Mouse (Mus musculus): Measurements from ENCODE around the gene Apol11b. TPM values are rescaled to one million over a fixed set of nuclear protein-coding genes. Genes with fewer than 3 reads are reported as not detected.
"Not testable (repeated sequence)": the region's sequence is repeated elsewhere in the genome, so short reads cannot be mapped to it uniquely, and the experiment has no call there.

Gene Apol11b
- 0.08 TPM in 1 of 2 replicates, not detected in the other for polyA plus RNA-seq (2015; fragmentation: Nextera tagmentation; extraction: Ambion mirVana)

DNA sequence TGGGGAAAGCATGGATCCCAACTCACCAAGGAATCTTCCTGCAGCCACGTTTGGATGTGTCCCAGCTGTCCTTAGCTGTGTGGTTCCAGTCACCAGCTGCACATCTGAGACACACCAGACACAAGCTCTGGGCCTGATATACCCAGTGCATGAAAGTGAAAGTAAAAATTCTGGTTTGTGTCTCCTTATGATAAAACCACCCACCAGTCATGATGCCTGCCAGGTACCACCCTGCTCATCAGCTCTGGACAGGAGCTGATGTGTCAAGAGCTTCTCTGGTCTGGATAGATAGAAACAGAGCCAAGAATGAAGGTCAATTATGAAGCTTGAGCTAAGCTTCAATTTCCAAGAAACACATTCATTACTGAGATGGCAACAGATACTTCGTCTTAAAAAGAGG, at the start of gene Apol11b:
TSS of gene Apol11b (minus strand) at position 111 of the 400 bp plus-strand sequence.
- not testable (repeated sequence) for H3K9me3 ChIP-seq; ATAC-seq (ENCODE audit: low FRiP score, low read depth); H3K4me1 ChIP-seq; H3K9ac ChIP-seq; H3K27ac ChIP-seq; H3K36me3 ChIP-seq; H3K27me3 ChIP-seq; H3K4me3 ChIP-seq; H3K4me2 ChIP-seq (replicated peaks)
- 67% methylated on average over 2 of the region's 2 CpGs for WGBS

DNA sequence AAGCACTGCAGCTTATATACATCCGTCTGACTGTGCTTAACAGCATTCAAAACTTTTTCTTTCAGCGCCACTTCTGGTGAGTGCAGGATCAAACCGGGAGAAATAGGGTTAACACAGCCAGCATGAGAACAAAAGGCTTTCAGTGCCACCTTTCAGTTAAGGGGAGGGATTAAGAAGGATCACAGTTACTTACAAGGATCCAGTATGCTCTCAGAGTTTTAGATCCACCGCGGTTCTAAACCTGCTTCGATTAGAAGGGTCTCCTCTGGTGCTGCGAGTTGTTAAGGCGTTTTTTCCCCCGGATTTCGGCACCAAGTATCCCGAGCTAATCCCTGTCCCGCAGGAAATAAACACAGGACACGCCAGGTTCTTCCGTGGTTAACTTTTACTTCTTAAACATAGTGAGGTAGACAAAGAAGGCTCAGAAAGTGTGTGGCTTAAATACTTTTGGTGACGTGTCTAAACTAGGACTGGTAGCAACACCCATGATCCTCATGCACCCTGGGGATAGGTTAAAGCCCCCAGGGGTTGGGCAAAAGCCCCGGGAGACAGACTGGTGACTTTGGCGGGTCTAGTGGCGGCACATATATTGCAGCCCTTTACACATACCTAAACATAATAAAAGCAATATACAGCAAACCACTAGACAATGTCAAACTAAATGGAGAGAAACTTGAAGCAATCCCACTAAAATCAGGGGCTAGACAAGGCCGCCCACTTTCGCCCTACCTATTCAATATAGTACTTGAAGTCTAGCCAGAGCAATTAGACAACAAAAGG, 48.6 kb upstream of the Apol11b start:
- H3K36me3 ChIP-seq; H3K27ac ChIP-seq; H3K4me1 ChIP-seq; H3K27me3 ChIP-seq; H3K9me3 ChIP-seq; ATAC-seq (ENCODE audit: low FRiP score, low read depth): not testable (repeated sequence)
- Histone ChIP-seq H3K4me3 (peak overlapping the region; percentile 33), H3K9ac (peak overlapping the region; percentile 45; the same call in 1 of the 2 replicates), H3K4me2 (replicated peaks) (peak overlapping the region; percentile 59)
- 7% methylated on average over 19 of the region's 20 CpGs for WGBS

DNA sequence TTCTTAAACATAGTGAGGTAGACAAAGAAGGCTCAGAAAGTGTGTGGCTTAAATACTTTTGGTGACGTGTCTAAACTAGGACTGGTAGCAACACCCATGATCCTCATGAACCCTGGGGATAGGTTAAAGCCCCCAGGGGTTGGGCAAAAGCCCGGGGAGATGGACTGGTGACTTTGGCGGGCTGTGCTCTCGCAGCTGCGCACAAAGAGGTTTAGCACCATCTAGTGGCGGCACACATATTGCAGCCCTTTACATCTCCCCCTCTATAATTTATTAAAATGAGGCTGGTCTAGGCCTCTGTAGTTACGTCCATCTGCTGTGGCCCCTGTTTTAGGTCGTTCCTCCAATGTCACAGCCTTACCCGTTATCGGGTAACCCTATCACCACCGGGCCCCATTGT, 40.9 kb upstream of the Apol11b start:
- WGBS, result 25% methylated on average over 11 of the region's 11 CpGs
- H3K27me3 ChIP-seq; H3K4me3 ChIP-seq; H3K36me3 ChIP-seq; H3K9me3 ChIP-seq; H3K4me2 ChIP-seq (replicated peaks); H3K4me1 ChIP-seq; H3K9ac ChIP-seq; H3K27ac ChIP-seq; ATAC-seq (ENCODE audit: low FRiP score, low read depth): not testable (repeated sequence)

DNA sequence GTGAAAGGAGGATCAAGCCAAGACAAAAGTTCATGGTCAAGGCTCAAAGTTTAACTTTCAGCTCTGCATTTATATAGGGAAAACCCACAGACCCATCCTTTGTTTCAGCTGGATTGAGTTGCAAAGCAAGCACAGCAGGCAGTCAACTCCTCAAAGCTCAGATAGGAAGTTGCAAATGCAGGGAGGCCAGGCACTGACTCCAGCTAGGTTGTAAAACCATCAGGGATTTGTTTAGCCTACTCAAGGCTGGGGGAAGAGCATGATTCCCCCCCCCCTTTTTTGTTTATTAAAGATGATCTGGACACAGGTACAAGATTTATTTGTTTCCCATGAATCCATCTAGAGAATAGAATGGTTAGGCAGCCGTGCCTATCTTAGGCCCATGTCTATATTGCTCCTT, 31.0 kb upstream of the Apol11b start:
- 78% methylated on average over 1 of the region's 1 CpGs for WGBS
- H3K27me3 ChIP-seq; H3K4me1 ChIP-seq; H3K36me3 ChIP-seq; ATAC-seq (ENCODE audit: low FRiP score, low read depth); H3K9ac ChIP-seq; H3K9me3 ChIP-seq; H3K4me2 ChIP-seq (replicated peaks); H3K27ac ChIP-seq; H3K4me3 ChIP-seq: not testable (repeated sequence)

DNA sequence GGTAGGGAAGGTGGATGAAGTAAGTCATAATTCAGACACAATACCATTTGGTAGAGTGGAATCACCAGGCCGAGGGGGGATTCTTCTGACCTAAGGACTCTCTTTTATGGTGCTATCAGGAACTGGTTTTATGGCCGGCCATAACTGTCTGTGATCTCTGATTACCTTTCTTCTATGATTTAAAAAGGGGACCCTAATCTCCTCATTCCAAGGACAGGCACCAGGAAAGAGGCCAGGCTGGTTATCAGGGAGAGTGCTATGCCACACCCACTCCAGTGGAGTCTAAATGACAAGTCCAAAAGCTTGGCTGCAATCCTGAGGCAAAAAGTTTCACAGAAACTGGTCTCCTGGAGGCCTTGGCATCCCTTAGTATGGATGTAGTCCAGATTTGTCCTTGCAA, 18.8 kb upstream of the Apol11b start:
- H3K9ac ChIP-seq; ATAC-seq (ENCODE audit: low FRiP score, low read depth); H3K4me3 ChIP-seq; H3K27ac ChIP-seq; H3K4me1 ChIP-seq; H3K9me3 ChIP-seq; H3K36me3 ChIP-seq; H3K27me3 ChIP-seq; H3K4me2 ChIP-seq (replicated peaks): not testable (repeated sequence)
- WGBS, result 25% methylated on average over 2 of the region's 2 CpGs

DNA sequence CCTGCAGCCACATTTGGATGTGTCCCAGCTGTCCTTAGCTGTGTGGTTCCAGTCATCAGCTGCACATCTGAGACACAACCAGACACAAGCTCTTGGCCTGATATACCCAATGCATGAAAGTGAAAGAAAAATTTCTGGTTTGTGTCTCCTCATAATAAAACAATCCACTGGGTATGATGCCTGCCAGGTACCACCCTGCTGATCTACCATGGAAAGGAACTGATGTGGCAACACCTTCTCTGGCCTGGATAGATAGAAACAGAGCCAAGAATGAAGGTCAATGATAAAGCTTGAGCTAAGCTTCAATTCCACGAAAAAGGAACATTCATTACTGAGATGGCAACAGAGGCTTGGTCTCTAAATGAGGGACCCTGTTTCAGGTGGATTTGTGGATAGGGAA, 16.7 kb upstream of the Apol11b start:
- 68% methylated on average over 1 of the region's 1 CpGs for WGBS
- not testable (repeated sequence) for H3K36me3 ChIP-seq; ATAC-seq (ENCODE audit: low FRiP score, low read depth); H3K4me2 ChIP-seq (replicated peaks); H3K4me3 ChIP-seq; H3K9ac ChIP-seq; H3K27me3 ChIP-seq; H3K4me1 ChIP-seq; H3K9me3 ChIP-seq; H3K27ac ChIP-seq

DNA sequence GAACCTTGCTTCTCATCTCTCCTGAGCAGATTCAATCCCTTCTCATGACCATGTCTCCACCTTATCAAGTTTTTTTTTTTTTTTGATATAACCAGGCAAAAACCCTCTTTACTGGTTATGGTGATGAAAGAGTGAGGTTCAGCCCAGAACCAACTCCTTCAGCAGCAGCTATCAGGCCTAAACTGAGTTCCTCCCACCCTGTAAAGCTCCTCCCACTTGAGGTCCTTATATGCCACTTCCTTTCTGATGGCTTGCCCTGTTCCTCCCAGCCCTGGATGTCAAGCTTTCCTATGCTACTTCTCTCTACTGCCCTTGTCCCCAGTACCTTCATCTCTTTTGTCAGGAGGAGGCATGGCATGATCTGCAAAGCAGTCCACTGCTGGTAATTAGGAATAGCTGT, 8.1 kb upstream of the Apol11b start:
- not testable (repeated sequence) for H3K4me2 ChIP-seq (replicated peaks); H3K9ac ChIP-seq; ATAC-seq (ENCODE audit: low FRiP score, low read depth); H3K27ac ChIP-seq; H3K36me3 ChIP-seq; H3K27me3 ChIP-seq; H3K4me3 ChIP-seq; H3K9me3 ChIP-seq; H3K4me1 ChIP-seq

DNA sequence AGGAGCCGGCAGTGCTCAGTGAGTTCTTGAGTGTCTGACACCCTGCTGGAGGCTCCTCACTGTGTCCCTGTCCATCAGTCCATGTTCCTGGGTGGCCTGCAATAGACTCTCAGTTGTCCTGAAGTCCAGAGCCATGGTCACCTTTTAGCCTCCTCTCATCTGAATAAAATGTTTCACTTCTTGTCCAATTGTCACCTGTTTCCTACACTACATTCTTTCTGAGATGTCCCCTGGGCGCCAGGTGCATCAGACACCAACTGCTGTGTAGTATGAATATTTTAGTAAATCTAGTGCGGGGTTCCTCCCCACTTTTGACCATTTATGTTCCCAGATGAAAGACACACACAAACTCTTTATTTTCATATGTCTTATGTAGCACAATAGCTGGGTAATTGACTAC, 13.3 kb downstream of the Apol11b start:
- H3K27ac ChIP-seq; H3K9ac ChIP-seq; ATAC-seq (ENCODE audit: low FRiP score, low read depth); H3K4me1 ChIP-seq; H3K4me3 ChIP-seq; H3K36me3 ChIP-seq; H3K9me3 ChIP-seq; H3K27me3 ChIP-seq; H3K4me2 ChIP-seq (replicated peaks): not testable (repeated sequence)
- 80% methylated on average over 3 of the region's 3 CpGs for WGBS

DNA sequence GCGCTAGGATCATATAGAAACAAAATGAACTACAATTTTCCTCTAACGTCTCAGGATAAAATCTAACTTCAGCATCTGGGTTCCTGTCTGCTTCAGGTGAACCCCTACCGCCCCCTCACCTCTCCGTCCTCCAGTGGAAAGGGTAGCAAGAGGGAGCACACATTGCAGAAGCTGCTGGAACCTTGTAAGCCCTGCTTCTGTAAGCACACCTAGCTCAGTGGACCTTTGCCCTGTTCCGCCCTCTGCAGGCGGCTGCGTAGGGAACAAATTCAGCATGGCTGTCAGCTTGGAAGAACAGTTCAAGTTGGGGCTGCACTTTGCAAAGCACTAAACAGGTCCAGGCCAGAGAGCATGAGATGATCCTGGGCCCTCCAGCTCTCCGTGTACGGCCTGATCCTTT, 14.4 kb downstream of the Apol11b start:
- 62% methylated on average over 9 of the region's 9 CpGs for WGBS
- not testable (repeated sequence) for H3K36me3 ChIP-seq; H3K9me3 ChIP-seq; H3K4me1 ChIP-seq; H3K4me3 ChIP-seq; H3K27ac ChIP-seq; H3K9ac ChIP-seq; H3K4me2 ChIP-seq (replicated peaks); ATAC-seq (ENCODE audit: low FRiP score, low read depth); H3K27me3 ChIP-seq

DNA sequence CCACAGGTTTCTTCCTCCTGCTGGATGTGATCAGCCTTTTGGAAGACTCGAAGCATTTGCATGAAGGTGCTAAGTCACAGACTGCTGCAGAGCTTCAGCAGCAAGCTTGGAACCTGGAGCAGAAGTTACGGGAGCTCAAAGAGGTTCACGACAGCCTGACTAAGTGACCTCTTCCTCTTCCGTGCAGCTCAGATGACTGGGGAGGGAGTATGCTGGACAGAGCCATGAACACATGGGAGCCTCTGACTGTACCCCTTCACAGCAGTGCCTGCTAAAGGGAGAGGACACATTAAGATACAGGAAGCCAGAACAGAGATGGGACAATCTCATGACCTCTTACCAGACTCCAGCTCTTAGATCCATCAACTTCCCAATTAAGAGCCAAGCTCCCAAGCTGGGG, 16.6 kb downstream of the Apol11b start:
- not testable (repeated sequence) for H3K36me3 ChIP-seq; H3K4me2 ChIP-seq (replicated peaks); H3K4me3 ChIP-seq; ATAC-seq (ENCODE audit: low FRiP score, low read depth); H3K4me1 ChIP-seq; H3K9me3 ChIP-seq; H3K27me3 ChIP-seq; H3K9ac ChIP-seq; H3K27ac ChIP-seq
- WGBS, result 66% methylated on average over 4 of the region's 4 CpGs

DNA sequence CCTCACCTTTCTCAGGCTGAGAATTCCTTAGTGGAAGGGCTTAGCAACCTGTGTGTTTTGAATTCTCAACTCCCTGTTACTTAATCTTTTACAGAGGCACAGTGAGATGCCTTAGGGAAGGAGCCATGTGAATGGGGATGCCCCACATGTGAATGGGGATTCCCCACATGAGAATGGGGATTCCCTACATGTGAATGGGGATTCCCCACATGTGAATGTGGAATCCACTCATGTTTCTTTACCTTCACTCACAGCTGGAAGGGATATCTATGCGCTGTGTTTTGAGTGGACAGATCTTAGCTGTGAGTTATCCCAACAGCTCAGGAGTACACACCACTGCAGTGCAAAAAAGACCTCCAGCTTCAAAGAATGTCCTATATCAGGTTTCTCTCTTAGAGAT, 18.4 kb downstream of the Apol11b start:
- 85% methylated on average over 1 of the region's 1 CpGs for WGBS
- ATAC-seq (ENCODE audit: low FRiP score, low read depth), result no peak

DNA sequence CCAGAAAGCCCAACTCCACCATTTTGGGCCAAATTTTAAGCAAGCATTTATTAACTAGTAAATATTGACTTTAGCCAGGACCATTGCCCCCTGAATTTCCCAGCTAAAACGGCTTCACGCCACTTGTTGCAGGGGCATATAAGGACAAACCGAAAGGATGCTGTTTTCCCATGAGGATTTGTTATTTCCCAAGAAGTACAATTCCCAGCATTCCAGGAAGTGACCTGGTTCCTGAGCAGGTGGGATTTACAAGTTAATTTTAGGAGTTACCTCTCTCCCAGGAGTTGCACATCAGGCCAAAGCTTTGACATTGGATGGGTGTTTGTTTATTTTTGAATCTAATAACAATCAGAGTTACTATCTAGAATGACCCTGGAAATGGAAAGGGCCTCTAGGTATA, 37.0 kb downstream of the Apol11b start:
- Histone ChIP-seq H3K4me3 (no peak overlapping the region), H3K9me3 (no peaks in the 10 kb centered on the region), H3K27me3 (no peaks in the 10 kb centered on the region), H3K4me2 (replicated peaks) (no peak overlapping the region), H3K4me1 (no peaks in the 10 kb centered on the region), H3K36me3 (no peaks in the 10 kb centered on the region), H3K9ac (no peak overlapping the region), H3K27ac (no peak overlapping the region)
- WGBS, result 84% methylated on average over 3 of the region's 3 CpGs
- no peak for ATAC-seq (ENCODE audit: low FRiP score, low read depth)

More for the DNA sequence above, 18.4 kb downstream of the Apol11b start:
- H3K4me1 ChIP-seq, result no peaks in the 10 kb centered on the region
- no peak overlapping the region for H3K27ac ChIP-seq
- no peaks in the 10 kb centered on the region for H3K36me3 ChIP-seq
- no peak overlapping the region for H3K4me2 ChIP-seq (replicated peaks)
- no peak overlapping the region for H3K4me3 ChIP-seq
- no peak overlapping the region for H3K9ac ChIP-seq
- no peaks in the 10 kb centered on the region for H3K9me3 ChIP-seq
- H3K27me3 ChIP-seq, result no peaks in the 10 kb centered on the region

DNA sequence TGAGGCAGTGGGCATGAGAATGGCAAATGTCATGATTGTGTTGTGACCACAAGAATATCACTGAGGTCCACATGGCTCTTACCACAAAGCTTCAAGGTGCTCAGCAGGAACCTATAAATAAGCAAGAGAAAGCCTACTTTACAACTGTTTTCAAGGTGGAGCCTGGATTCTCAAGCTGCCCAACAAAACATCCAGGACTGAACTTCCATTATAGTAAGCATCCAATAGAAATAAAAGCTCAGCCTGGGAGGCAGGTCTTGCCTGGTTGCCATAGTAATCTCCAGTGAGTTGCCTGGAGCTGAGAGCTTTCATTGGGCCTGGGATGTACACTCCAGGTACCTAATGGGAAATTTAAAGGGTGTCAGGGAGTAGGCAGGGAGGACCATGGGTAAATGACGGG, 44.1 kb downstream of the Apol11b start, which contains the start of gene Gm36245:
TSS of gene Gm36245 (plus strand) at position 301 of the 400 bp plus-strand sequence.
- Histone ChIP-seq H3K4me2 (replicated peaks) (no peak within 1 kb of the TSS), H3K4me3 (no peak within 1 kb of the TSS), H3K9ac (no peak within 1 kb of the TSS), H3K27ac (no peak within 1 kb of the TSS), H3K9me3 (no peaks in the 10 kb centered on the region), H3K27me3 (no peaks in the 10 kb centered on the region), H3K36me3 (no peaks in the 10 kb centered on the region), H3K4me1 (no peaks in the 10 kb centered on the region)
- no peak for ATAC-seq (ENCODE audit: low FRiP score, low read depth)
- WGBS, result 56% methylated on average over 1 of the region's 1 CpGs

Measured in limb, embryonic 13.5 days (tissue).